Mouse (Mus musculus): ENCODE measurements around the gene Hist1h2bl.

DNA sequence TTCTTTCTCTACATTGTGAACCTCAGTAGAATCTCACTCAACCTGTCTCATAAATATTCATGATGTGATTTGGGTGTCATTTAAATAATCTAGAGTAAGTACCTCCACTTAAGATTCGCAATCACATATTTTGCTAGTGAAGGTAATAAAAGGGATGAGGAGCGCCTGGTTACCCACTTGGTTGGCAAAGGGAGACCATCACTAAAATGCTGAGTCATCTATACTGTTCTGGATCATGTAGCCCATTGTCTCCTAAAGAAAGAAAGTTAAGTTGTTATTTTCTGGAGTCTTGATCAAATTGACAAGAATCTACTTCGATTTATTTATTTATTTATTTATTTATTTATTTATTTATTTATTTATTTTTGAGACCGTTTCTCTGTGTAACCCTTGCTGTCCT lies 9.3 kb downstream of the Hist1h2bl start:
- TF ChIP-seq POLR2A (IDR thresholded peaks at IDR 0.05; ENCODE audit: extremely low read depth, insufficient read depth, low read length) (no peak), CTCF (IDR thresholded peaks at IDR 0.05; ENCODE audit: low read depth, low read length) (no peak)
